Mouse (Mus musculus): ENCODE measurements at regions not wholly inside any gene's neighbourhood (a gene's known extent, or its start where the extent isn't known, plus 50 kb on each side); places are given as distances from the start of the nearest gene placed in this dataset.

- DNase-seq = peak; percentile 15
Measured at GRCm38 (mm10) chr6:31218139-31218750, 180.3 kb upstream of the Mkln1 start.

GRCm38 (mm10) chr6:31218880-31219279 lies 179.7 kb upstream of the Mkln1 start:
- DNase-seq = no peak

GRCm38 (mm10) chr6:31219736-31220135 lies 178.8 kb upstream of the Mkln1 start:
- DNase-seq = no peak

GRCm38 (mm10) chr6:31220184-31220931 lies 178.2 kb upstream of the Mkln1 start:
- peak; percentile 68 for DNase-seq

GRCm38 (mm10) chr6:31221490-31221889 lies 177.0 kb upstream of the Mkln1 start:
- DNase-seq = no peak

GRCm38 (mm10) chr6:31222024-31222579 lies 176.4 kb upstream of the Mkln1 start:
- DNase-seq = no peak

- DNase-seq = no peak
Measured at GRCm38 (mm10) chr6:31227406-31227805, 171.1 kb upstream of the Mkln1 start.

- DNase-seq = no peak
Measured at GRCm38 (mm10) chr6:31228061-31228460, 170.5 kb upstream of the Mkln1 start.

GRCm38 (mm10) chr6:31231821-31232220 lies 166.7 kb upstream of the Mkln1 start:
- no peak for DNase-seq

GRCm38 (mm10) chr6:31233252-31233993 lies 165.1 kb upstream of the Mkln1 start:
- DNase-seq = no peak

GRCm38 (mm10) chr6:31240051-31240450 lies 158.5 kb upstream of the Mkln1 start:
- no peak for DNase-seq

- DNase-seq = no peak
Measured at GRCm38 (mm10) chr6:31250526-31250925, 148.0 kb upstream of the Mkln1 start.

GRCm38 (mm10) chr6:31253251-31253935 lies 145.1 kb upstream of the Mkln1 start:
- DNase-seq = no peak

- DNase-seq = no peak
Measured at GRCm38 (mm10) chr6:31260645-31261345, 137.7 kb upstream of the Mkln1 start.

- DNase-seq = no peak
Measured at GRCm38 (mm10) chr6:31261797-31262540, 136.6 kb upstream of the Mkln1 start.

- no peak for DNase-seq
Measured at GRCm38 (mm10) chr6:31262651-31263050, 135.9 kb upstream of the Mkln1 start.

- no peak for DNase-seq
Measured at GRCm38 (mm10) chr6:31263821-31264220, 134.7 kb upstream of the Mkln1 start.

- DNase-seq = no peak
Measured at GRCm38 (mm10) chr6:31266441-31267040, 132.0 kb upstream of the Mkln1 start.

- DNase-seq = no peak
Measured at GRCm38 (mm10) chr6:31268057-31268456, 130.5 kb upstream of the Mkln1 start.

GRCm38 (mm10) chr6:31273816-31274215 lies 124.7 kb upstream of the Mkln1 start:
- no peak for DNase-seq

- DNase-seq = no peak
Measured at GRCm38 (mm10) chr6:31274236-31274635, 124.3 kb upstream of the Mkln1 start.

All from gastrocnemius, postnatal 10 days (tissue).